Mouse (Mus musculus) CD4-positive naive resting alpha-beta T cell, adult 57 days (primary cell): ENCODE measurements around the gene Ndufb4. TPM values are rescaled to one million over a fixed set of nuclear protein-coding genes. Genes with fewer than 3 reads are reported as not detected.

Experiments
- total RNA-seq: library from RNA; stranded (reverse); gene quantifications from one replicate; pipeline ENCODE4 v1.2.4, GENCODE M21; 2023

Gene Ndufb4
- total RNA-seq = 36.4 TPM

DNA sequence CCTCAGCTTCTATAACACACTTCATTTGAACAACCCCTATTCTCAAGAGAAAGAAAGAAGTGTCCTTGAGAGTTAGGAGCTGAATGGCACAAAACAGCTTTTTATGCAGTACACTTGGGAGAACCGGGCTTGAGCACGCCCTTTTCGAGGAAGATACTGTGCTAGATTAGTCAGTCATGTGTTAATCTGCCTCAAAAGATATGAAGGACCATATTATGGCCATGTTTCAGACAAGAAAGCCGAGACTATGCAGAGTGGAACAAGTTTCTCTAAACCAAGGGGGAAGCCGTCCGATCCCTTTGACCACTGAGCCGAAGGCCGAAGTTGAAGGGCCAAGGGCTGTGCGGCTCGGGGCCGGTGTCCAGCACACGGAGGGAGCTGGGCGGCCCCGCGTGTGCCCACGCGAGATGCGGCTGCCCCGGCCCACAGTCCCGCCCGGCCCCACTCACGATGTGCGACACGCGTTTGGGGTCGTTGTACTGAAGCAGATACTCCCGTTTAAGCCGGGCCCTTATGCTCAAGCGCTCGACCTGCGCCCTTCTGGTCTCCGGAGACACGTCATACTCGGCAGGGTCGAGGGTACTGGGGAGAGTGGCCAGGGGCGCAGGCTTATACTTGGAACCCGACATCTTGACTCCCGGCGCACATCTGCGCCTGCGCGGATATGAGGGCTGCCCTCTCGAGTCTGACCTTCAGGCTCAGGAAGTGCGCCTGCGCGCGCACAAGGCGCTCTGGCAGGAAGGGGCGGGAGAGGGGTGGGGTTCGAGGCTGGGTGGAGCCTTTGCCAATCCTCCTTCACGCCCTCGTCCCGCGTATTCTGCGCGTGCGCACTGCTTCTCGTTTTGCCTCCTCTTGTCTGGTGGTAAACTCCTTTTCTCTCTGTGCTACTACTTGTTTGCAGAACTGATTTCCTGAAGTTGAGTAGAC is at the start of gene Ndufb4:
Gene Ndufb4 (minus strand): TSS at position 723 of the 927 bp plus-strand sequence.

Other genes with a start within 250 kb of the Ndufb4 start
- gene Gtf2e1, start 114.7 kb downstream of the Ndufb4 start, total RNA-seq = 14.5 TPM
- gene Rabl3, start 114.6 kb downstream of the Ndufb4 start, total RNA-seq = 11.6 TPM
- not detected for gene Hgd, start 74.3 kb downstream of the Ndufb4 start, total RNA-seq
- gene Fstl1, start 122.4 kb upstream of the Ndufb4 start, total RNA-seq = 1.7 TPM
- gene Gm36028, start 206.7 kb upstream of the Ndufb4 start, total RNA-seq = not detected
- gene Lrrc58, start 213.9 kb upstream of the Ndufb4 start, total RNA-seq = 33.6 TPM